ENCODE assay signal across 10 mouse cellular contexts in genomic region chr16:97568662-97569061, GRCm38 (mm10). TPM values are rescaled to one million over a fixed set of nuclear protein-coding genes. Genes with fewer than 3 reads are reported as not detected.
DNase-seq lines count a peak whose midpoint lies in the region; ATAC-seq and TF ChIP-seq lines count a peak whose summit lies in the region.
"Had no signal": no experiment of that assay in that cellular context is flagged by ENCODE, and none has a peak within 500 bp of the region (broad histone marks: within the 10 kb centered on the region; RNA-seq: fewer than 3 reads in every experiment).

No protein-coding gene starts in this region.

- H3K36me3 ChIP-seq in neural tube, embryonic 15.5 days, result no peaks in the 10 kb centered on the region

- WGBS in neural tube, embryonic 15.5 days, result 70% methylated on average over 9 of the region's 9 CpGs
- 62% methylated on average over 9 of the region's 9 CpGs for WGBS in lung, adult 2 months

- TF ChIP-seq CTCF in lung, adult 2 months (IDR thresholded peaks at IDR 0.05; ENCODE audit: insufficient read depth, low read length), result peak; percentile 56

- H3K9me3 ChIP-seq in neural tube, embryonic 15.5 days (replicated peaks), result no peaks in the 10 kb centered on the region

- peak; percentile 7 for DNase-seq in cerebellum, adult 11 months
- peak; percentile 22 for DNase-seq in neural tube, embryonic 10.5 days (ENCODE audit: extremely low spot score, low spot score)
- DNase-seq in cerebellum, postnatal 25 days, result peak; percentile 20 to 58
- peak; percentile 44 to 85 for DNase-seq in kidney, postnatal 36 days
- DNase-seq in lung, adult 2 months, result peak; percentile 46
- DNase-seq in thymus, postnatal 14 days, result peak; percentile 48

- H3K4me3 ChIP-seq in neural tube, embryonic 15.5 days (replicated peaks), result no peak overlapping the region
- H3K4me3 ChIP-seq in lung, adult 2 months (replicated peaks; ENCODE audit: extremely low read depth, low read depth, low read length), result no peak overlapping the region

- H3K9ac ChIP-seq in neural tube, embryonic 15.5 days (replicated peaks), result no peak overlapping the region

- H3K4me2 ChIP-seq in neural tube, embryonic 15.5 days, result no peak overlapping the region

- no peak for TF ChIP-seq POLR2A in lung, adult 2 months (IDR thresholded peaks at IDR 0.05; ENCODE audit: borderline replicate concordance, extremely low read depth, low read depth, low read length)

- no peaks in the 10 kb centered on the region for H3K27me3 ChIP-seq in neural tube, embryonic 15.5 days (replicated peaks)

- H3K4me1 ChIP-seq in neural tube, embryonic 15.5 days, result no peaks in the 10 kb centered on the region
- no peaks in the 10 kb centered on the region for H3K4me1 ChIP-seq in lung, adult 2 months (ENCODE audit: control insufficient read depth, insufficient read depth, low read length)

- ATAC-seq in cerebellum, adult (ENCODE audit: insufficient number of reproducible peaks, low FRiP score, low TSS enrichment), result no peak
- no peak for ATAC-seq in neural tube, embryonic 15.5 days (ENCODE audit: low FRiP score)

- no peak overlapping the region for H3K27ac ChIP-seq in neural tube, embryonic 15.5 days (replicated peaks)

RNA-seq across cellular contexts. Expression of gene Tmprss2, which starts 42.3 kb away (rescaled TPM):
- polyA plus RNA-seq in neural tube, embryonic 15.5 days (2015; fragmentation: Nextera tagmentation; extraction: Ambion mirVana), result 1.1 TPM in 1 of 2 replicates, not detected in the other
- 45.1 and 56.6 TPM in 2 replicates for polyA plus RNA-seq in lung, adult 2 months (2012; rRNA removed)

RNA-seq across cellular contexts. Expression of gene Fam3b, which starts 54.0 kb away (rescaled TPM):
- not detected in 2 replicates for polyA plus RNA-seq in neural tube, embryonic 15.5 days (2015; fragmentation: Nextera tagmentation; extraction: Ambion mirVana)
- 0.32 and 0.41 TPM in 2 replicates for polyA plus RNA-seq in lung, adult 2 months (2012; rRNA removed)
- polyA plus RNA-seq: liver, embryonic 16.5 days; spleen, adult 2 months had no signal

Comparison
In these comparisons a context has a peak if more than half of its experiments do, and no peak if none do; other contexts are left out.
1. DNase-seq: peak in every context shown above with its lines; median percentile 64 in kidney, postnatal 36 days; 48 in thymus, postnatal 14 days; 46 in lung, adult 2 months; 39 in cerebellum, postnatal 25 days; 22 in neural tube, embryonic 10.5 days; 7 in cerebellum, adult 11 months.
2. RNA of gene Tmprss2, which starts 42.3 kb away (polyA plus RNA-seq): 45.1 to 56.6 TPM in lung, adult 2 months; 1.1 TPM in neural tube, embryonic 15.5 days; every median in the first group is over 10 times any median in the second.